Mouse (Mus musculus) effector memory CD4-positive, alpha-beta T cell, adult 5 months (primary cell): ENCODE data around the gene Pitx3. TPM values are rescaled to one million over a fixed set of nuclear protein-coding genes. Genes with fewer than 3 reads are reported as not detected.

Experiments used
- polyA plus RNA-seq: library from polyadenylated mRNA; unstranded; fragments of 100-300 nt; shearing (Covaris generic); gene quantifications from one replicate; pipeline ENCODE4 v1.2.1, GENCODE M21; 2017

Pitx3 gene
- polyA plus RNA-seq = not detected

DNA sequence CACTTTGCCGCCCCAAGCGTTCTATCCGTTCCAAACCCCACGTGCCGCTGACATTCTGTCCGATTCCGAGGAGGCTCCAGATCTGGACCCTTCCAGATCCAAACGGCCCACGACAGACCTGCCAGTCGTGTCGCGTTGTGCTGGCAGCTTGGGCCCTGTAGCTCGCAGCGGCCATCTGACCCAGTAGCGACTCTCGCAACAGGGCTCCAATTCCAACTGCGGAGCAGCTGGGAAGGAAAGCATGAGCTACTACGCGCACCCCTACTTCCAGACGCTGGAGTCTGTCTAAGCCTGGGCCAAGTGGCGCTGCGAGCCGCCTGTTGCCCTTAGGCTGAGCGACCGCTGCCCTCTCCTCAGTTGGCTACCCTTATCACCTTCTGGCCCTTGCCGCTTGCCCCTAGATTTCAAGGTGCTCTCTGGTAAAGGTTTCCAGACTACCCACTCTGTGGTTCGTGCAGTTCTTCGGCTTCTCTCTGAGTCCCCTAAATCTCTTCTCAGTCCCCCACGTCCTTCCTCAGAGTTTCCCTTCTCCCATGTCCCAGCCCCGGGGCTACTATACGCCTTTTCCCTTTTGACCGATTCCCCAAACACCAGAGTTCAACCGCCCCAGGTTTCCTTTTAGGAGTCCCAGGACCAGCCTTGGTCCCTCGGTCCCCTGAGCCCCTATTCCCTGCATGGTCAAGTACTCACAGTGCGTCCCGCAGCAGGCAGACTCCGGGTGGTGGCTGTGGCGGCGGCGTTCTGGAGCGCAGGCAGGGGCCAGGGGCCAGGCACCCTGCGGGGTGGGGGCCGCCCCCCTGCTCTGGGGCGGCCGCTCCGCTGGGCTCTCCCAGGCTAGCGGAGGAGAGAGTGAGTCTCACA is at the start of gene Pitx3:
TSS of gene Pitx3 (minus strand) at position 816 of the 861 bp plus-strand sequence.

DNA sequence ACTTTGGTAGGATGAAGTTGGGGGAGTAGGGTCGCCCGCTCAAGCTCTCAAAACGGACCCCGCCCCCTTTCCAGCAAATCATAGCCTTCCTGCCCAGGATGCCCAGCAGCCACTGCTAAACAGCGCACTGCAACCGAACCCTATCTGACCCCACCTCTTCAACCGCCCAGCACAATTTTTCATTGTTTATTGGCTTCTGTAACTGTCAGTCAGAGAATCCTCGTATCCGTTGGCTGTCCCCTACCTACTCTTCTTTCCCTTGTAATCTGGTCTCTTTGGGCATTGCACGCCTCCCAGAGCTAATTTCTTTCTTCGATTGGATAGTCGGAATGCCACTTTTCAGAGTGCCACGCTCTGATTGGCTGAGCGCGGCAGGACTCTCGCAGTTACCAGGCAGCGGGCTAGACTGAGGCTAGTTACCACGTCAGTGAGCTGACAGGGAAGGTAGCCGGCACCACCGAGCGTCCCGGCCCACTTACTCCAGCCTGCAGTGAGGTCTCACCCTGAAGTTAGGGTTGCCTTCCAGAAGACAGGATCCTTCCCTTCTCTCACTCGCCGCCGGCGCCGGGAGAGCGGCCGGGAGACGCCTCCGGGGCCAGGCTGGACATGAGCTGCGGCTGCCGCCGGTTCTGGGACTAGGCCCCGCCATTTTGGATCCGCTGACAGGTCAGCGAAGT is 4.1 kb upstream of the Pitx3 start, which contains the start of gene Gbf1:
TSS of gene Gbf1 (plus strand) at position 383 of the 677 bp plus-strand sequence.

DNA sequence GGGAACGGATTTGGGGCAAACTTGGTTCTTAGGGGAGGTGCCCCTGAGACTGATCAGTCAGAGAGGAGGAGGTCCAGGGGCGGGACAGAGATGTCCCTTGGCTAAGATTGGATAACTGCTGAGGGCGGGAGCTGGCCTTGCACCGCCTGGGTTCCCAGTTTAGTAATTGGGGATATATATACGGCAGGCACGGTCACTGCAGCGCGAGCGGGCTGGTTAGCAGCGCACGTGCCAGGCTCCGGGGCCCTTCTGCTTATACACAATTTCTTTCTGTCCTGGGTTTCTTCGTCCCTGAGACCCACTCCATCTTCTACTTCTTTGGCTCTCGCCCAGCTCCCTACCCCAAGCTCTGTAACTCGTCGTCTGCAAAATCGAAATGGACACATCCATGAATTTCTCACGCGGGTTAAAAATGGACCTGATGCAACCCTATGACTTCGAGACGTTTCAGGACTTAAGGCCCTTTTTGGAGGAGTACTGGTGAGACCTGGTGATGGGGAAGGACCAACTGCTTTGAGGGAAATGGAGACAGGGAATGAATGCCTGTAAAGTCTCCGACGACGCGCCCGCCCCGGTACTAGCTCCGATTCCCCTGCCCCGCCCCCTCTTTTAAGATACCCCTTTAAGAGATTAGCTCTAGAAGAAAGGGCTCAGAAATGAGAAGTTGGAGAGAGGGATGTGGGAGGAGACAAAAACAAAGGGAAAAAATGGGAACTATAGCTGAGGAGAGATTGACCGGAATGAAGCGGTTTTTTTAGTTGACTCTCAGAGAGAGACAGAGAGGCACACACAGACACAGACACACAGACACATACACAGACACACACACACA is 16.2 kb downstream of the Pitx3 start, which contains the start of gene Elovl3:
TSS of gene Elovl3 (plus strand) at position 204 of the 832 bp plus-strand sequence.

Other genes starting within 250 kb of the Pitx3 start
- gene Armh3, start 149.8 kb downstream of the Pitx3 start, polyA plus RNA-seq = 10.6 TPM
- 6.8 TPM for gene Hps6, start 144.8 kb downstream of the Pitx3 start, polyA plus RNA-seq
- gene Pprc1, start 103.4 kb downstream of the Pitx3 start, polyA plus RNA-seq = 58.1 TPM
- 259 TPM for gene Ldb1, start 103.1 kb downstream of the Pitx3 start, polyA plus RNA-seq
- 96.5 TPM for gene Nolc1, start 72.5 kb downstream of the Pitx3 start, polyA plus RNA-seq
- gene Elovl3, start 16.4 kb downstream of the Pitx3 start, polyA plus RNA-seq = not detected
- 67.5 TPM for gene Gbf1, start 4.2 kb upstream of the Pitx3 start, polyA plus RNA-seq
- gene Nfkb2, start 156.0 kb upstream of the Pitx3 start, polyA plus RNA-seq = 249 TPM
- gene Psd, start 178.8 kb upstream of the Pitx3 start, polyA plus RNA-seq = 8.8 TPM
- gene Fbxl15, start 179.9 kb upstream of the Pitx3 start, polyA plus RNA-seq = 10.5 TPM
- gene Cuedc2, start 190.4 kb upstream of the Pitx3 start, polyA plus RNA-seq = 16.6 TPM
- 12.0 TPM for gene Mfsd13a, start 192.8 kb upstream of the Pitx3 start, polyA plus RNA-seq
- not detected for gene 2310034G01Rik, start 202.0 kb upstream of the Pitx3 start, polyA plus RNA-seq
- gene Actr1a, start 247.4 kb upstream of the Pitx3 start, polyA plus RNA-seq = 87.1 TPM
- 33.5 TPM for gene Sufu, start 248.6 kb upstream of the Pitx3 start, polyA plus RNA-seq